Comparison of ENCODE assay signal across 6 mouse cellular contexts in the genomic region with DNA sequence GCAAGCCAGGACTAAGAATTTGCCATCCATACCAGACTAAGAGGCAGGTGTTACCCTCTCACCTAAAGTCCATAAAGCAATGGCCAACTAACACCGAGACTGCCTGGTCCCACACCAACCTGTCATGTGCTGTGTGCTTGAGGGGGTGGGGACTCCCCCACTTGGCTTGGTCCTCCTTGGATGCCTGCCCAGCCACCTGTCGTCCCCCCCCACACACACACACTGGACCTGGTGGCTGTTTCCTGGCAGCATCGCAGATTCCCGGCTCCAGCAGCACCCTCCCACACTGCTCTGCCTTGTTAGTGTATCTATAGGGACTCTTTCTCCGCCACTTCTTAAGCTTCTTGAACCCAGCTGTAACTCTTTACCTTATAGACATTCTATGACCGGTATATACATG.
"Had no signal": no experiment of that assay in that cellular context is flagged by ENCODE, and none has a peak within 500 bp of the region (broad histone marks: within the 10 kb centered on the region; RNA-seq: fewer than 3 reads in every experiment).

No protein-coding gene starts in this region.

- DNase-seq: kidney, adult 8-10 months; lung, adult 2 months; lung, postnatal 36 days; right cerebral cortex, postnatal 14 days; thymus, adult 18-20 months; thymus, postnatal 14 days had no signal
